Mouse (Mus musculus): ENCODE data around the gene Unc13b.

- TF ChIP-seq POLR2A (IDR thresholded peaks at IDR 0.05; ENCODE audit: borderline replicate concordance, insufficient read depth, low read length) (no peak), CTCF (IDR thresholded peaks at IDR 0.05; ENCODE audit: borderline replicate concordance, insufficient read depth, low read depth, low read length) (peak; percentile 59; the same call in 1 of the 2 replicates)
These were observed 208.0 kb downstream of the Unc13b start, which contains the start of gene Atp8b5 for GRCm38 (mm10) chr4:43266623-43267322.

Data from cerebellum, adult 2 months (tissue).